Mouse (Mus musculus): ENCODE results near the gene Tas1r1. TPM values are rescaled to one million over a fixed set of nuclear protein-coding genes. Genes with fewer than 3 reads are reported as not detected.

The Tas1r1 gene
- polyA plus RNA-seq, 1 experiment from 2014 or later = 0.79 TPM

DNA sequence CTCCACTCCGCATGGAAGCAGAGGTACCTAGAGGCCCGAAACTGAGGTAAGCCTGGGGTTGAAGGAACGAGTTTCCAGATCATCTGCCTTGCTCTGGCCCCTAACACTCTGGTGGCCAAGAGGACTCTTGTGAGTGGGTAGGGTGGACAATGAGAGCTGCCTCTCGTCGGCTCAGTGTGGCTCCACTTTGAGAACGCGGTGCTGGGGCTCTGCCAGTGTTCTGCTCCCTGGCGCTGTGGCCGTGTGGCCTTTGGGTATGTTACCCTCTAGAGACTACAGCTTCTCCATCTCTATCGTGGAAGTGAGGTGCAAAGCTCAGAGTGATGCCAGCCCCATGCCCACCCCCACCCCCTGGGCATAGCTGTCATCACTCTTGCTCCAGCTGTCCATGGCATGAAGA lies 34.3 kb upstream of the Tas1r1 start:
- H3K27ac ChIP-seq = peak overlapping the region; percentile 4; the same call in 1 of the 2 replicates
- no peaks in the 10 kb centered on the region for H3K36me3 ChIP-seq (replicated peaks)
- peaks cover 29% of the 10 kb centered on the region for H3K4me1 ChIP-seq
- WGBS = 73% methylated on average over 10 of the region's 10 CpGs
- no peaks in the 10 kb centered on the region for H3K27me3 ChIP-seq (ENCODE audit: poor library complexity, severe bottlenecking)
- no peak for DNase-seq (ENCODE audit: extremely low spot score, low spot score)
- no peaks in the 10 kb centered on the region for H3K9me3 ChIP-seq
- no peak overlapping the region for H3K4me3 ChIP-seq

DNA sequence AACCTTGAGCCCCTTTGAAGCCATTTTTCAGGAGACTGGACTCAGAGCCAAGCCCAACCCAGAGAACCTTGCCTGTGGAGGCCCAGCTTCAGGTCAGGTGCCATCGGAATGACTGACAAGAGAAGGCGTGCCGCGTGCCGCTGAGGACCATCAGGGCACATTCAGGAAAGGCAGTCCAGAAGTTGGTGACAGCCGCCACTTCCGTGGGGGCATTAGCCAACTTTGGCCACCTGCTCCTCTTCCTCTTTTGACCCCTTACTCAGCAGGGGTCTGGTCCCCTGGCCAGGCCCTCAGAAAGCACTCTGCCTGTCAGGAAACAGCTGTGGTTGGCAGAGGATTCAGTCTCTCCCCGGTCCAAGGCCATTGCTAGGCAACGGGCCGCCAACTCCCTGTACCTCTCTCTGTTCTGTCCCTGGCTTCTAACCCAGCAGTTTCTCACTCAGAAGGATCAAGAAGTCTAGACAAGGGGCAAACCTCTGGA lies 33.8 kb upstream of the Tas1r1 start, which contains the start of gene Plekhg5:
TSS of gene Plekhg5 (plus strand) at position 378 of the 481 bp plus-strand sequence.
- Histone ChIP-seq H3K4me3 (no peak within 1 kb of the TSS), H3K9me3 (no peaks in the 10 kb centered on the region), H3K27me3 (ENCODE audit: poor library complexity, severe bottlenecking) (no peaks in the 10 kb centered on the region), H3K4me1 (peaks cover 29% of the 10 kb centered on the region), H3K36me3 (replicated peaks) (no peaks in the 10 kb centered on the region), H3K27ac (peak within 1 kb of the TSS; percentile 4; the same call in 1 of the 2 replicates)
- no peak for DNase-seq (ENCODE audit: extremely low spot score, low spot score)
- WGBS = 75% methylated on average over 10 of the region's 10 CpGs

DNA sequence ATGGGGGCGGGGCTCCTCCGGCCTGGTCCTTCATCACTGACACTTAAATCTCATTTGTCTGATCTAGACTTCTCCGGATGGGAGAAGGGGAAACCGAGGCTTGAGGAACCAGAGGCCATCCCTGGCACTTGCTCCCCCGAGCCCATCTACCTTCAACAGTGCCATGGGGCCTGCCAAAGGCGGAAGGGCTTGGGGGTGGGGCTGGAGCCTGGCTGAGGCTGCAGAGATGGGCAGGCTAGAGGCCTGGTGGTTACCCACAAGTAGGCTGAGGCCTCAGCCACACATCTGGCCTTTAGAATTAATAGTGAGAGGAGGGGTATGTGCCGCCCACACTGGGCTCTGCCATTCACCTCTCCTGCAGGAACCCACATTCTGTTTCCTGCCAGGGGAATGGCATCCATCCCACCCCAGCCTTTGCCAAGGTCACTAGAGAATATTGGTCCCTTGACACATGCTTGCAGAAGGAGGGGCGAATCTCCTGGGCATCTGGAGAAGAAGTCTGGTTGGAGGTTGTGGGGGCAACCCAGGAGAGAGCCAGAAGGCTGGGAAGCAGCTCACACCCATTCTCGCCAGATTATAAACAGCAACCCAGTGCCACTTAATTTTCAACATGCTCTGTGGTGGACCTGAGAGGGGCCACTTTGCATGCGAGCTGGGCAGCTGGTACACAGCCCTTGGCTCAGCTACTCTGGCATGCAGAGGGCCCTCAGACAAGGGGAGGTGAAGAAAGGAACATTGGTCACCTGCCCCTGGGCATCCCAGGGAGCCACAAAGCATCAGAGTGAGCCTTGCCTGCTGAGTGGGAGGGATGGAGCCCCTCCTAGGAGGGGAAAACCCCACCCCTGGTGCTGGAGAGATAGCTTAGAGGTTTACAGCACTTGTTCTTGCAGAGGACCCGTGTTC lies 32.4 kb upstream of the Tas1r1 start:
- no peaks in the 10 kb centered on the region for H3K36me3 ChIP-seq (replicated peaks)
- no peak overlapping the region for H3K4me3 ChIP-seq
- no peak for DNase-seq (ENCODE audit: extremely low spot score, low spot score)
- no peak overlapping the region for H3K27ac ChIP-seq
- no peaks in the 10 kb centered on the region for H3K27me3 ChIP-seq (ENCODE audit: poor library complexity, severe bottlenecking)
- H3K9me3 ChIP-seq = no peaks in the 10 kb centered on the region
- 81% methylated on average over 11 of the region's 11 CpGs for WGBS
- H3K4me1 ChIP-seq = peaks cover 21% of the 10 kb centered on the region

DNA sequence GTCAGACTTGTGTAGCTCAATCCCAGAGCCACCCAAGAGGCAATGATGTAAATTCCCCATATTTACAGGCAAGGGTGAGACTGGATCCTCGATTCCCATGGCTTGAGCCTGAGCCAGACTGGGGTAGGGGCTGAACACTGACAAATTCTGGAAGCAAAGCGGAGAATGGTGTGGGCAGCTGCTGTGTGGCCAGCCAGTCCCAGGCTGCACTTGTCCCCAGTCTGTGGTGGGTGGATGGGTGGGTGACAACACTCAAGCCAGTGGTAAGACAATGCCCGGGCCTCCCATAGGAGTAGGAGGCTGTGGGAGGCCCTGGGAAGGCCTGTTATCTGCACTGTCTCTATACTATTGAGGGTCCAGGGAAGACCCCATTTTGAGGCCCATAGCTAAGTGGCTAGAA lies 30.9 kb upstream of the Tas1r1 start:
- Histone ChIP-seq H3K27me3 (ENCODE audit: poor library complexity, severe bottlenecking) (no peaks in the 10 kb centered on the region), H3K4me3 (no peak overlapping the region), H3K36me3 (replicated peaks) (peaks cover 6% of the 10 kb centered on the region; the same call in 1 of the 2 replicates), H3K9me3 (no peaks in the 10 kb centered on the region), H3K4me1 (peaks cover 16% of the 10 kb centered on the region), H3K27ac (no peak overlapping the region)
- 84% methylated on average over 3 of the region's 3 CpGs for WGBS
- DNase-seq (ENCODE audit: extremely low spot score, low spot score) = no peak

DNA sequence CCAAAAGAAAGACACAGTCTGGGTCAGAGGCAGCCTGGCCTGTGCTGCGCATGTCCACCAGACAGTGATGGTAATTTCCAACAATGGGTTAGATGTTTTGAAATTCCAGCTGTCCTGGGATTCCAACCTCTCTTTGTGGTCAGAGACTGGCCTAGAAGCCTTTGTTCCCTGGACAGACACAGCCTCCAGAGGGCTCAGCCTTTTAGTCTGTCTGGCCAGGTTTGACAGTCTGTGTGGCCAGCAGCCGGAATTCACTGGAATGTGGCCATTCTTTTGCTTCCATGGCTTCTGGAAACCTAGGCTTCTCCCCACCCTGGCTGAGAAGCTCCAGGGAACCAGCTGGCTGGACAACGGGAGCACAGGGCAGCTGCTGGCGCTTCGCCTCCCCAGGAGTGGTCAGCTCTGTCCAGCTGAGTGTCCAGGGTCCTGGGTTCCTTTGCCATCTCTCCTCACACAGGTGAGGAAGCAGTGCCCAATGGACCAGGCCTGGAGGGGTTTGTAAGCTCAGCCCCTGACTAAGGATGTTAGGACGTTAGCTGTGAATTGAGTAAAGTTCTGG lies 29.9 kb upstream of the Tas1r1 start:
- H3K4me3 ChIP-seq = no peak overlapping the region
- H3K4me1 ChIP-seq = peaks cover 16% of the 10 kb centered on the region
- no peaks in the 10 kb centered on the region for H3K27me3 ChIP-seq (ENCODE audit: poor library complexity, severe bottlenecking)
- WGBS = 79% methylated on average over 6 of the region's 6 CpGs
- H3K36me3 ChIP-seq (replicated peaks) = peaks cover 6% of the 10 kb centered on the region
- H3K9me3 ChIP-seq = no peaks in the 10 kb centered on the region
- no peak overlapping the region for H3K27ac ChIP-seq
- DNase-seq (ENCODE audit: extremely low spot score, low spot score) = no peak

DNA sequence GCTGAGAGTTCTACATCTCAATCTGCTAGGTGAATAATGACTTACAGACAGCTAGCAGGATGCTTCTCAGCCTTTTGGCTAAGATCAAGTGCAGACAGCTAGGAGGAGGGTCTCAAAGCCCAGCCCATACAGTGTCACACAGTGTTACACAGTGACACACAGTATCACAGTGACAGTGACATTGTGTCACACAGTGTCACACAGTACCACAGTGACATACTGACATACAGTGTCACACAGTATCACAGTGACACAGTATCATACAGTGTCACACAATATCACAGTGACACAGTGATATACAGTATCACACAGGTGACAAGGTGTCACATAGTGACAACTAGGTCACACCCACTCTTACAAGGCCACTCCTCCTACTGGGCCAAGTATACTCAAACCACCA lies 28.9 kb upstream of the Tas1r1 start:
- Histone ChIP-seq H3K27ac (no peak overlapping the region), H3K9me3 (no peaks in the 10 kb centered on the region), H3K4me3 (no peak overlapping the region), H3K4me1 (peaks cover 10% of the 10 kb centered on the region), H3K27me3 (ENCODE audit: poor library complexity, severe bottlenecking) (no peaks in the 10 kb centered on the region), H3K36me3 (replicated peaks) (peaks cover 16% of the 10 kb centered on the region)
- DNase-seq (ENCODE audit: extremely low spot score, low spot score) = no peak

DNA sequence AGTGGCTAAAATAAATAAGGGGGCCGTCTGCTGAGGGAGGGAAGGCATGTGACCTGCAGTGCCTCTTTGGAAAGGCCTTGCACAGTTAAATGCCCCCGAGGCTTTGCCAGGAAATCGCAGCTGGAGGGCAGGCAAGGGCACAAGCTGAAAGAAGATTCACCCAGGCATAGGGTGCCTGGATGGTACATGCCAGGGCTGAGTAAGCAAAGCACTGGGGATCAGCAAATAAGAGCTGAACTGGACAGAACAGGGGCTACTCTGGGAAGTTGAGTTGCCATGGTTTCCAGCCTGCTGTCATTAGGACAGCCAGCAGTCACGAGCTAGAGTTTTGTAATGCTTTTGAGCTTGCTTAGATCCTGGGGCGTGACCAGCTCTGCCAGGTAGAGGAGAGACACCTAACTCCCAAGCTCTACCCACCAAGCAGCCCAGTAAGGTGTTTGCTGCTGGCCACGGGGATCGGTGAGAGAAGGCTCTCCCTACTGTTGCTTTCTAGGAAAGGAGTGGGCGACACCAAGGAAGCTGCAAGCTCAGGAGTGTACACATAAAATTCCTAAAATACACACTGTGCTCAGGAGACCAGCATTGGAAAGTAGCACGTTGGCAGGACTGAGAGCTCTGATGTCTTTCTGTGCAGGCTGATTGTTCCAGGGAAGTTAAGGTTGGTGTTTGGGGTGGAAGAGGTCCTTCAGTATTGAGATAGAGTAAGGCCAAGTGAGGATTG lies 24.2 kb upstream of the Tas1r1 start:
- no peak for DNase-seq (ENCODE audit: extremely low spot score, low spot score)
- Histone ChIP-seq H3K9me3 (no peaks in the 10 kb centered on the region), H3K27me3 (ENCODE audit: poor library complexity, severe bottlenecking) (no peaks in the 10 kb centered on the region), H3K36me3 (replicated peaks) (peaks cover 61% of the 10 kb centered on the region), H3K27ac (no peak overlapping the region), H3K4me1 (no peaks in the 10 kb centered on the region), H3K4me3 (no peak overlapping the region)
- 87% methylated on average over 9 of the region's 9 CpGs for WGBS

DNA sequence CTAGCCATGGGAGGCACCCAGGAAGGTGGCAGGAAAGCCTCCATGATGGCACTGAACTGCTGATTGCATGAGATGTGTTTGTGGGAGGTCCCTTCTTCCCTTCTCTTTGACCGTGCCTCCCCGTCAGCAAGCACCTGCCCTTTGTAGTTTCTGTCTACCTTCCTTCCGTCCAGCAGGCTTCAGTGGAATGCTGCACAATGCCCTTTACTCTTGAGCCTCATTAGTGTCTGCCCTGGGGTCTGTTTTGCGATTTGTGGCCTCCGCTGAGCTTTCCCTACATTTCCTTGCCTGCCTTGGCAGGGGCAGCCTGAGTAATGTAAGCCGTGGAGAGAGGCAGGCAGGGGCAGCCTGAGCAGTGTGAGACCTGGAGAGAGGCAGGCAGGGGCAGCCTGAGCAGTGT lies 6.2 kb upstream of the Tas1r1 start:
- H3K4me3 ChIP-seq = no peak overlapping the region
- H3K27me3 ChIP-seq (ENCODE audit: poor library complexity, severe bottlenecking) = no peaks in the 10 kb centered on the region
- no peak overlapping the region for H3K27ac ChIP-seq
- peaks cover 15% of the 10 kb centered on the region for H3K4me1 ChIP-seq
- H3K36me3 ChIP-seq (replicated peaks) = peaks cover 87% of the 10 kb centered on the region
- no peaks in the 10 kb centered on the region for H3K9me3 ChIP-seq
- DNase-seq (ENCODE audit: extremely low spot score, low spot score) = no peak
- 85% methylated on average over 6 of the region's 6 CpGs for WGBS

DNA sequence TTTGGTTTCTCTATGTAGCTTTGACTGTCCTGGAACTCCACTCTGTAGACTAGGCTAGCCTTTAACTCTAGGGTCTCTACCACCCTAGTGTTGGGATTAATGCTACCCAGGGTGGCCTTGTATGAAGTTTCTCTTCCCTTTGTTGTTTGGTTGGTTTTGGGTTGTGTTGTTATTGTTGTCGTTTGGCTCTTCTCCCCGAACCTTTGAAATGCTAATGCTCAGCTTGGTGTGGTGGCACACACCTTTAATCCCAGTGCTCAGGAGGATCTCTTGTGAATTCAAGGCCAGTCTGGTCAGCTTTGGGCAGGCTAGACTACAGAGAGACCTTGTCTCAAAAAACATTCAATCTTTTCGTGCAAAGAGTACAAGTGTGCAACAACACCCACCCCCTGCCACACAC lies 4.8 kb upstream of the Tas1r1 start:
- WGBS = 89% methylated on average over 3 of the region's 3 CpGs
- peaks cover 73% of the 10 kb centered on the region for H3K36me3 ChIP-seq (replicated peaks)
- H3K4me3 ChIP-seq = no peak overlapping the region
- H3K27me3 ChIP-seq (ENCODE audit: poor library complexity, severe bottlenecking) = no peaks in the 10 kb centered on the region
- no peak for DNase-seq (ENCODE audit: extremely low spot score, low spot score)
- H3K4me1 ChIP-seq = peaks cover 30% of the 10 kb centered on the region
- no peaks in the 10 kb centered on the region for H3K9me3 ChIP-seq
- H3K27ac ChIP-seq = no peak overlapping the region

DNA sequence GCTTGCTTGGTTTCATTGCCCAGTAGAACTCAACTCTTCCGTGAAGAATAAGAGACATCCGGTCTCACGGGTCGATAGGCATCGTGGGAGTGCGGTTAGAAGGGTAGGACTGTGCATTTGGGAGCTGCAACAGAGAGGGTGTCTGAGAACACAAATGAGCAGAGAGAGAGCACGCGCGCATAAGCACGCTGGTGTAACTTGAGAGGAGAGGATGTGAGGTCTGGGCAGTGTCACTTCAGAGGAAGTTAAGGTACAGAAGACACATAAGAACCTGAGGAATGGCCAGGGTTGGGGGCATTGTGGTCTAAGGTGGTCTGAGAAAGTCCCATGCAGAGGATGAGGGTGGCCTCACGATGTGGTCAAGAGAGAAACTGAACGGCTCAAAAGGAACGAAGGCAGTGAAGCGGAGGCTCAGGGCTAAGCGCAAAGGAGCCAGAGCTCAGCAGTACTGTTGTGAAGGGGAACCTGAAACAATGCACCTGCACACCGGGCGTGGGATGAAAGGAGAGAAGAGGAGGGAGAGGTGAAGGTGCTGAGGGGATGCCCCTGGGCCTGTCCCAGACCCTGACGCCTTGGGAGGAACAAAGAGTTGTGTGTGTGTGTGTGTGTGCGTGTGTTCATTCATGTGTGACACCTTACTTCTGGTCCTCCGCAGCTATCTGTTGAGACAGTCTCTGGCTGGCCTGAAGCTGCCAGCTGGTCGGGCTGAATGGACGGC lies 3.7 kb upstream of the Tas1r1 start:
- Histone ChIP-seq H3K9me3 (no peaks in the 10 kb centered on the region), H3K36me3 (replicated peaks) (peaks cover 62% of the 10 kb centered on the region), H3K4me1 (peaks cover 32% of the 10 kb centered on the region), H3K27ac (no peak overlapping the region), H3K27me3 (ENCODE audit: poor library complexity, severe bottlenecking) (no peaks in the 10 kb centered on the region), H3K4me3 (no peak overlapping the region)
- DNase-seq (ENCODE audit: extremely low spot score, low spot score) = no peak
- WGBS = 95% methylated on average over 22 of the region's 22 CpGs

DNA sequence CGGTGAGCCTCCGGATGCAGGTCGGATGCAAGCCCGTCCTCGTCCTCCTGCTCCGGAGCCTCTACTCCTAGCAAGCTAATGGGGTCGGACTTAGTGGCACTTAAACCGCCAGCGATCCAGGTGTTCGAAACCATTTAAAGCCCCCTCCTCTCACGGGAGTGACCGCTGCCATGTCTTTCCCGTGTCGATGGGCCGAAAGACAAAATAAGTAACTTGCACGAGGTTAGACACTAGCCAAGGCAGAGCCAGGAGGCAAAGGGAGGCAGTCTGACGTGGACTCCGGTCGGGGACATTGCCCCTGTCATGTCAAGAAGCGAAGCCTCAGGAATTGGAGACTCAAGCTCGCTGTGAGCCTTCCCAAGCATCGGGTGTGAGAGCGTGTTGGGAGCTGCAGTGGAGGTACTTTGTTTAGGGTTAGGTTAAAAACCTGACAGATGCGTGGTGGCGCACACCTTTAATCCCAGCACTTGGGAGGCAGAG lies 1.5 kb upstream of the Tas1r1 start:
- Histone ChIP-seq H3K9me3 (no peaks in the 10 kb centered on the region), H3K4me3 (peak overlapping the region; percentile 100), H3K27ac (peak overlapping the region; percentile 90), H3K27me3 (ENCODE audit: poor library complexity, severe bottlenecking) (no peaks in the 10 kb centered on the region), H3K4me1 (peaks cover 32% of the 10 kb centered on the region), H3K36me3 (replicated peaks) (peaks cover 40% of the 10 kb centered on the region)
- no peak for DNase-seq (ENCODE audit: extremely low spot score, low spot score)
- WGBS = 5% methylated on average over 25 of the region's 25 CpGs
